Mouse (Mus musculus) C2C12 (cell line): ENCODE measurements around the gene Corin. TPM values are rescaled to one million over a fixed set of nuclear protein-coding genes. Genes with fewer than 3 reads are reported as not detected.

Source experiments
- H3K27me3 ChIP-seq: one replicate; pipeline ENCODE4 v1.6.1; 2011; ENCODE audit not compliant: control insufficient read depth, insufficient read depth, insufficient read length
- H3K36me3 ChIP-seq: one replicate; pipeline ENCODE4 v1.6.1; 2011; ENCODE audit not compliant: control insufficient read depth, insufficient read depth
- H3K4me3 ChIP-seq: one replicate; pipeline ENCODE4 v1.5.1; 2011; ENCODE audit warnings: mild to moderate bottlenecking, control low read depth; ENCODE audit not compliant: poor library complexity, insufficient read depth, severe bottlenecking
- H3K79me2 ChIP-seq: one replicate; pipeline ENCODE4 v1.6.1; 2011; ENCODE audit not compliant: control insufficient read depth, insufficient read depth
- H3K79me3 ChIP-seq: one replicate; pipeline ENCODE4 v1.6.1; 2011; ENCODE audit warnings: low read depth, control low read depth
- H3ac ChIP-seq: one replicate; pipeline ENCODE3; 2011; ENCODE audit warnings: low read depth; ENCODE audit not compliant: control insufficient read depth, insufficient read length
- CEBPB ChIP-seq: IDR thresholded peaks from one replicate; pipeline ENCODE4 v1.6.1; 2011; ENCODE audit warnings: low read depth, mild to moderate bottlenecking, control low read depth, moderate library complexity
- CTCF ChIP-seq: IDR thresholded peaks from one replicate; pipeline ENCODE4 v1.5.1; 2011; ENCODE audit not compliant: control insufficient read depth, insufficient read depth, insufficient read length
- FOSL1 ChIP-seq: IDR thresholded peaks from one replicate; pipeline ENCODE4 v1.8.0; 2011; ENCODE audit warnings: mild to moderate bottlenecking, low read length; ENCODE audit not compliant: poor library complexity, insufficient read depth, severe bottlenecking
- MAX ChIP-seq: IDR thresholded peaks from one replicate; pipeline ENCODE4 v1.6.1; 2011; ENCODE audit warnings: mild to moderate bottlenecking, control low read depth
- MYOD1 ChIP-seq: IDR thresholded peaks from one replicate; pipeline ENCODE4 v1.6.1; 2011; ENCODE audit warnings: low read depth; ENCODE audit not compliant: control insufficient read depth, insufficient read length
- MYOG ChIP-seq: IDR thresholded peaks from one replicate; pipeline ENCODE4 v1.6.1; 2011; ENCODE audit not compliant: control insufficient read depth, insufficient read length; ENCODE audit errors: extremely low read depth
- USF1 ChIP-seq: IDR thresholded peaks from one replicate; pipeline ENCODE4 v1.6.1; 2011; ENCODE audit warnings: low read depth, mild to moderate bottlenecking, control low read depth, moderate library complexity
- long read RNA-seq, 2 experiments: library from polyadenylated mRNA; unstranded; transcript quantifications; one replicate each; pipeline ENCODE4 v2.0.0; 2019 to 2020
- polyA plus RNA-seq: library from polyadenylated mRNA; unstranded; fragments of >200 nt; fragmentation: generic; extraction: Trizol; gene quantifications from one replicate; pipeline ENCODE4 v1.2.1, GENCODE M21; 2012; ENCODE audit warnings: missing spikeins

Gene Corin
- polyA plus RNA-seq = 0.02 TPM
- long read RNA-seq, experiment 1 = 0 reads
- long read RNA-seq, experiment 2 = 0 reads

GRCm38 (mm10) chr5:72503531-72504523 is at the start of gene Corin:
Corin (minus strand) TSS chr5:72504473.
- no peak for TF ChIP-seq MYOD1
- TF ChIP-seq USF1 = no peak
- TF ChIP-seq CTCF = no peak
- TF ChIP-seq MAX = no peak
- TF ChIP-seq MYOG = no peak
- TF ChIP-seq FOSL1 = no peak
- no peak for TF ChIP-seq CEBPB
- H3K36me3 ChIP-seq = no peaks in the 10 kb centered on the region
- H3K79me3 ChIP-seq = no peaks in the 10 kb centered on the region
- no peaks in the 10 kb centered on the region for H3K79me2 ChIP-seq
- no peak within 1 kb of the TSS for H3K4me3 ChIP-seq
- peaks cover 23% of the 10 kb centered on the region for H3K27me3 ChIP-seq
- no peak within 1 kb of the TSS for H3ac ChIP-seq

- H3K79me2 ChIP-seq = peaks cover 11% of the 10 kb centered on the region
- H3ac ChIP-seq = no peak overlapping the region
- peaks cover 2% of the 10 kb centered on the region for H3K79me3 ChIP-seq
- no peak overlapping the region for H3K4me3 ChIP-seq
- peaks cover 66% of the 10 kb centered on the region for H3K36me3 ChIP-seq
- H3K27me3 ChIP-seq = no peaks in the 10 kb centered on the region
- no peak for TF ChIP-seq MYOG
- no peak for TF ChIP-seq USF1
- TF ChIP-seq MAX = no peak
- TF ChIP-seq FOSL1 = no peak
- no peak for TF ChIP-seq CEBPB
- TF ChIP-seq CTCF = no peak
- no peak for TF ChIP-seq MYOD1
These were observed 46.9 kb upstream of the Corin start for GRCm38 (mm10) chr5:72551209-72551608.

- peaks cover 53% of the 10 kb centered on the region for H3K36me3 ChIP-seq
- H3K79me2 ChIP-seq = no peaks in the 10 kb centered on the region
- no peaks in the 10 kb centered on the region for H3K27me3 ChIP-seq
- no peaks in the 10 kb centered on the region for H3K79me3 ChIP-seq
- no peak overlapping the region for H3K4me3 ChIP-seq
- TF ChIP-seq MYOG = no peak
- no peak for TF ChIP-seq MAX
- TF ChIP-seq CTCF = no peak
- no peak for TF ChIP-seq MYOD1
- no peak for TF ChIP-seq FOSL1
- TF ChIP-seq USF1 = no peak
- no peak for TF ChIP-seq CEBPB
- no peak overlapping the region for H3ac ChIP-seq
These were observed 24.6 kb upstream of the Corin start for GRCm38 (mm10) chr5:72528896-72529295.

GRCm38 (mm10) chr5:72513808-72514207 is 9.5 kb upstream of the Corin start:
- H3K27me3 ChIP-seq = no peaks in the 10 kb centered on the region
- no peak for TF ChIP-seq MYOG
- no peak for TF ChIP-seq MYOD1
- TF ChIP-seq MAX = no peak
- no peak for TF ChIP-seq CEBPB
- no peak for TF ChIP-seq USF1
- no peak for TF ChIP-seq FOSL1
- no peak for TF ChIP-seq CTCF
- no peak overlapping the region for H3ac ChIP-seq
- no peaks in the 10 kb centered on the region for H3K79me2 ChIP-seq
- peaks cover 35% of the 10 kb centered on the region for H3K36me3 ChIP-seq
- no peaks in the 10 kb centered on the region for H3K79me3 ChIP-seq
- H3K4me3 ChIP-seq = no peak overlapping the region

- no peak overlapping the region for H3K4me3 ChIP-seq
- no peaks in the 10 kb centered on the region for H3K36me3 ChIP-seq
- peaks cover 23% of the 10 kb centered on the region for H3K27me3 ChIP-seq
- no peaks in the 10 kb centered on the region for H3K79me2 ChIP-seq
- no peak overlapping the region for H3ac ChIP-seq
- H3K79me3 ChIP-seq = no peaks in the 10 kb centered on the region
- TF ChIP-seq USF1 (no peak), MYOG (no peak), CTCF (no peak), CEBPB (no peak), MAX (no peak), FOSL1 (no peak), MYOD1 (no peak)
These were observed 1.5 kb upstream of the Corin start for GRCm38 (mm10) chr5:72505740-72506139.

GRCm38 (mm10) chr5:72502778-72503177 is 1.5 kb downstream of the Corin start:
- Histone ChIP-seq H3ac (no peak overlapping the region), H3K79me3 (no peaks in the 10 kb centered on the region), H3K36me3 (no peaks in the 10 kb centered on the region), H3K79me2 (no peaks in the 10 kb centered on the region), H3K27me3 (peaks cover 23% of the 10 kb centered on the region), H3K4me3 (no peak overlapping the region)
- TF ChIP-seq CTCF = no peak
- no peak for TF ChIP-seq MAX
- TF ChIP-seq MYOG = no peak
- no peak for TF ChIP-seq FOSL1
- no peak for TF ChIP-seq USF1
- no peak for TF ChIP-seq MYOD1
- no peak for TF ChIP-seq CEBPB
